Mouse (Mus musculus) kidney, adult 2 months (tissue): ENCODE results near the gene Cd200r2.

Experiments used
- CTCF ChIP-seq: fragments of 200-500 bp; conservative IDR thresholded peaks from 2 replicates; pipeline ENCODE4 v1.5.1; 2011; ENCODE audit warnings: low read depth, mild to moderate bottlenecking, control low read depth, low read length, moderate library complexity, mixed read lengths; ENCODE audit not compliant: insufficient read depth, insufficient read length
- POLR2A ChIP-seq: fragments of 200-500 bp; IDR thresholded peaks from one replicate; pipeline ENCODE4 v1.6.1; 2011; ENCODE audit warnings: low read depth, low read length, control low read depth

- no peak for TF ChIP-seq CTCF
- no peak for TF ChIP-seq POLR2A
Measured at GRCm38 (mm10) chr16:44943468-44943867, 76.6 kb downstream of the Cd200r2 start, which contains the start of gene Cd200r3.
